Mouse (Mus musculus): ENCODE measurements around the gene Rasgef1b. TPM values are rescaled to one million over a fixed set of nuclear protein-coding genes. Genes with fewer than 3 reads are reported as not detected.

The Rasgef1b gene
- polyA plus RNA-seq (2012; rRNA removed) (4.3 and 4.7 TPM in 2 replicates), polyA plus RNA-seq (2014; fragmentation: Nextera tagmentation; extraction: Ambion mirVana) (9.2 and 12.0 TPM in 2 replicates)

GRCm38 (mm10) chr5:99728649-99729212, at the start of gene Rasgef1b:
TSS of gene Rasgef1b (minus strand) at chr5:99729065.
- no peaks in the 10 kb centered on the region for H3K27me3 ChIP-seq (ENCODE audit: control insufficient read depth, insufficient read depth, low read length)
- ATAC-seq (ENCODE audit: low FRiP score, low read depth): peak; percentile 87
- H3K27ac ChIP-seq (replicated peaks; ENCODE audit: low read depth, low read length): peak within 1 kb of the TSS; percentile 52; the same call in 1 of the 2 replicates
- DNase-seq (ENCODE audit: low spot score): peak; percentile 85
- H3K4me2 ChIP-seq (replicated peaks; ENCODE audit: low read depth, low read length, severe bottlenecking): peak within 1 kb of the TSS; percentile 99
- 3% methylated on average over 35 of the region's 53 CpGs for WGBS
- peaks cover 10% of the 10 kb centered on the region; the same call in 1 of the 2 replicates for H3K4me1 ChIP-seq (ENCODE audit: control insufficient read depth, insufficient read depth, low read length)
- no peaks in the 10 kb centered on the region for H3K9me3 ChIP-seq (ENCODE audit: control insufficient read depth, low read length)
- peak within 1 kb of the TSS; percentile 59 for H3K9ac ChIP-seq (ENCODE audit: low read depth, low read length, severe bottlenecking)
- no peaks in the 10 kb centered on the region for H3K36me3 ChIP-seq (ENCODE audit: control insufficient read depth, insufficient read depth, low read length)
- no peak for TF ChIP-seq POLR2A (IDR thresholded peaks at IDR 0.05; ENCODE audit: borderline replicate concordance, extremely low read depth, insufficient read depth, insufficient read length)
- peak within 1 kb of the TSS; percentile 66 for H3K4me3 ChIP-seq (replicated peaks; ENCODE audit: low read length)

DNA sequence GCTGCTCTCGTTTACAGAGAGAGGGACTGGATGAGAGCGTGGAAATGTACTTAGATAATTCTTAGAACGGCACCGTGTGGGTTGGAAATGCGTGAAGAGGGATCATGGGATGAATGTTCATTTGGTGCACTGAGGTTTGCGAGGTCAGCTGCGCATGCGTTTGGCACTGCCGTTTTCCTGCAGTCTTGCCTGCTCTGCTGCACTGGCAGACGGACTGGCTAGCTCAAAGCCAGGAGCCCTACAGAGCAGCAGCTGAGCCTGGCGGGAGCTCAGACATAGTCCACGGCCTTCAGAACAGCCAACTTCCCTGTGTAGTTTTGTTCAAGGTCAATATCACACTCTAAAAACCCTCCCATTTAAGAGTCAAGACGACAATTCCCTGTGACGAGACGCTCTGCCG, 46.5 kb upstream of the Rasgef1b start:
- Histone ChIP-seq H3K27ac (replicated peaks; ENCODE audit: low read depth, low read length) (no peak overlapping the region), H3K36me3 (ENCODE audit: control insufficient read depth, insufficient read depth, low read length) (no peaks in the 10 kb centered on the region), H3K4me1 (ENCODE audit: control insufficient read depth, insufficient read depth, low read length) (no peaks in the 10 kb centered on the region), H3K27me3 (ENCODE audit: control insufficient read depth, insufficient read depth, low read length) (no peaks in the 10 kb centered on the region), H3K4me2 (replicated peaks; ENCODE audit: low read depth, low read length, severe bottlenecking) (no peak overlapping the region), H3K9ac (ENCODE audit: low read depth, low read length, severe bottlenecking) (no peak overlapping the region), H3K9me3 (ENCODE audit: control insufficient read depth, low read length) (no peaks in the 10 kb centered on the region), H3K4me3 (replicated peaks; ENCODE audit: low read length) (no peak overlapping the region)
- ATAC-seq (ENCODE audit: low FRiP score, low read depth) (no peak), DNase-seq (ENCODE audit: low spot score) (no peak)
- 75% methylated on average over 16 of the region's 16 CpGs for WGBS
- TF ChIP-seq POLR2A (IDR thresholded peaks at IDR 0.05; ENCODE audit: borderline replicate concordance, extremely low read depth, insufficient read depth, insufficient read length): no peak

- no peak for ATAC-seq (ENCODE audit: low FRiP score, low read depth)
- no peaks in the 10 kb centered on the region for H3K27me3 ChIP-seq (ENCODE audit: control insufficient read depth, insufficient read depth, low read length)
- no peaks in the 10 kb centered on the region for H3K4me1 ChIP-seq (ENCODE audit: control insufficient read depth, insufficient read depth, low read length)
- H3K4me2 ChIP-seq (replicated peaks; ENCODE audit: low read depth, low read length, severe bottlenecking): no peak overlapping the region
- WGBS: 86% methylated on average over 9 of the region's 9 CpGs
- TF ChIP-seq POLR2A (IDR thresholded peaks at IDR 0.05; ENCODE audit: borderline replicate concordance, extremely low read depth, insufficient read depth, insufficient read length): no peak
- no peak overlapping the region for H3K27ac ChIP-seq (replicated peaks; ENCODE audit: low read depth, low read length)
- H3K9me3 ChIP-seq (ENCODE audit: control insufficient read depth, low read length): no peaks in the 10 kb centered on the region
- no peak overlapping the region for H3K4me3 ChIP-seq (replicated peaks; ENCODE audit: low read length)
- H3K36me3 ChIP-seq (ENCODE audit: control insufficient read depth, insufficient read depth, low read length): no peaks in the 10 kb centered on the region
- no peak for DNase-seq (ENCODE audit: low spot score)
- H3K9ac ChIP-seq (ENCODE audit: low read depth, low read length, severe bottlenecking): no peak overlapping the region
These were observed 44.4 kb upstream of the Rasgef1b start for GRCm38 (mm10) chr5:99773265-99773664.

GRCm38 (mm10) chr5:99764246-99764645, 35.4 kb upstream of the Rasgef1b start:
- DNase-seq (ENCODE audit: low spot score) (no peak), ATAC-seq (ENCODE audit: low FRiP score, low read depth) (no peak)
- Histone ChIP-seq H3K27me3 (ENCODE audit: control insufficient read depth, insufficient read depth, low read length) (no peaks in the 10 kb centered on the region), H3K4me3 (replicated peaks; ENCODE audit: low read length) (no peak overlapping the region), H3K4me2 (replicated peaks; ENCODE audit: low read depth, low read length, severe bottlenecking) (no peak overlapping the region), H3K36me3 (ENCODE audit: control insufficient read depth, insufficient read depth, low read length) (no peaks in the 10 kb centered on the region), H3K27ac (replicated peaks; ENCODE audit: low read depth, low read length) (no peak overlapping the region), H3K4me1 (ENCODE audit: control insufficient read depth, insufficient read depth, low read length) (no peaks in the 10 kb centered on the region), H3K9ac (ENCODE audit: low read depth, low read length, severe bottlenecking) (no peak overlapping the region), H3K9me3 (ENCODE audit: control insufficient read depth, low read length) (no peaks in the 10 kb centered on the region)
- 88% methylated on average over 3 of the region's 3 CpGs for WGBS
- no peak for TF ChIP-seq POLR2A (IDR thresholded peaks at IDR 0.05; ENCODE audit: borderline replicate concordance, extremely low read depth, insufficient read depth, insufficient read length)

- ATAC-seq (ENCODE audit: low FRiP score, low read depth): no peak
- WGBS: 44% methylated on average over 5 of the region's 5 CpGs
- H3K9ac ChIP-seq (ENCODE audit: low read depth, low read length, severe bottlenecking): no peak overlapping the region
- no peak overlapping the region for H3K4me2 ChIP-seq (replicated peaks; ENCODE audit: low read depth, low read length, severe bottlenecking)
- H3K36me3 ChIP-seq (ENCODE audit: control insufficient read depth, insufficient read depth, low read length): no peaks in the 10 kb centered on the region
- H3K27me3 ChIP-seq (ENCODE audit: control insufficient read depth, insufficient read depth, low read length): no peaks in the 10 kb centered on the region
- TF ChIP-seq POLR2A (IDR thresholded peaks at IDR 0.05; ENCODE audit: borderline replicate concordance, extremely low read depth, insufficient read depth, insufficient read length): no peak
- no peaks in the 10 kb centered on the region for H3K4me1 ChIP-seq (ENCODE audit: control insufficient read depth, insufficient read depth, low read length)
- H3K27ac ChIP-seq (replicated peaks; ENCODE audit: low read depth, low read length): no peak overlapping the region
- H3K4me3 ChIP-seq (replicated peaks; ENCODE audit: low read length): no peak overlapping the region
- DNase-seq (ENCODE audit: low spot score): no peak
- no peaks in the 10 kb centered on the region for H3K9me3 ChIP-seq (ENCODE audit: control insufficient read depth, low read length)
These were observed 30.0 kb upstream of the Rasgef1b start for GRCm38 (mm10) chr5:99758859-99759258.
